Mouse (Mus musculus) kidney, adult 9 months (tissue): ENCODE results near the gene Zcchc2.

Source experiments
- DNase-seq: peaks from one replicate; pipeline ENCODE4 v3.0.0; 2022

Zcchc2 gene

DNA sequence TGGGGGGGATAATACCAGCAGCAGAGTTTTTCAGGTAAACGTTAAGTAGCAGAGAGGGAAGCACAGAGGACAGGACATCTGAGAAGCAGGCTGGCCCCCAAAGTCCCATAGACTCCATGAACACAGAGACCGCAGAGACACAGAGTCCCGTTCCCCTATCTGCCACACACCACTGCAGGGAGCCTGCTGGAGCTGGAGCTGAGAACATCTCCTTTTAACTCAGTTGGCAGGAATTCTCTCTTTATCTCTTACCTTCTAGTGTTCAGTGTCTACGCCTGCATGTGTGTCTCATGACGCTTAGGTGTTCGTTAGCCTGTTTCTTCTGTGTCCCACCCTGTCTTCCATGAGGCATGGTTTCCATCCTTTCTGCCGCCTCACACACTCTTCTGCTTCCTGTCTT lies 83.0 kb downstream of the Zcchc2 start:
- DNase-seq: no peak

DNA sequence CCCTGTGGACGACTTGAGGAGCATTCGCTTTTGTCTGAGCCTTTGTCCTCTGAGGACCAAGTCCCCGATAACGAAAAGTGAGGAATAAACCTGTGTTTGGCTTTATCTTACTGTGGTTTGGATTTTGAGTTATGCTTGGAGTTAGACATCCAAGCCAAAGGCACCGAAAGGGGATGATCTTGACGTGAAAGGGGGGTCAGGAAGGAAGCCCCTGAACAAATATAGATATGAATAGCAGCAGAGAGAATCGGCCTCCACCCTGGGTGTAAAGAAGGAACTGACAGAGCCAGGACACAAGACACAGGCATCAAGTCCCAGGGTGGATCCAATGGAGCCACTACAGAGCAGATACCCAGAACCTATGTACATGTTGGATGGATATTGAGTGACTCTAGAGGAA lies 83.9 kb downstream of the Zcchc2 start:
- peak; percentile 34 for DNase-seq

DNA sequence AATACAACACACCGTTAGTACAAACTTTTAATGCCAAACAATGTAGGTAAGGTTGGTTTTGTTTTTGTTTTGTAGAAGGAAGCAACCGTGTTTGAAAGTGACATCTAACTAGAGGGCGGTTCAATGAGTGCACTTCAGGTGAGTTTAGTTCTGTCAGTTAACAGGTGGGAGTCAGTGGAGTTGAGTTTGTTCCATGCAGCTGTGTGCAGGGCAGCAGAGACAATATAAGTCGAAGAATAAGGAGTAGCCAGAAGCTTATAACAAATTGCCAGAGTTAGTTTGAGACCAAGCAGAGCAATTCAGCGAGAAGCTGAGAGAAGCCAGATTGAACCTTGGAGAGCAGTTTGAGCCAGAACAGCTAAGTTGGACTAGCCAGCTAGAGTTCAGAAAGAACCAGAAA lies 84.5 kb downstream of the Zcchc2 start:
- no peak for DNase-seq

DNA sequence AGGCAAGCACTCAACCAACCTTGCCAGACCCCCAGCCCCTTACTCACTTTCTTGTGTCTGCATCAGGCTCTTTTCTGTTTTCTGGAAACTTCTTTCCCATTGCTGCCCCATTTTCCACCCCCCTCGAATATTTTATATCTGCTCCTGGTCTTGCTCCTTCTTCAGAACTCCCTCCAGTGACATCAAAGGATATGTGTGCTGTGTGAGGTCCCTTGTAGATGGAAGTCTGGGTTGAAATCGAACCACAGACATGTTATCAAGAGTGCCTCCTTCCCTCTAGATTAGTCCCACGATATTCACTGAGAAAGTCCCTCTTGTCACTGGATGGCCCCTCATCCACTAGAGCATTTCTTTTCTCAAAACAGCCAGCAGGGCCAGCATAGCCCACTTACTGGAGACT lies 86.4 kb downstream of the Zcchc2 start:
- no peak for DNase-seq

DNA sequence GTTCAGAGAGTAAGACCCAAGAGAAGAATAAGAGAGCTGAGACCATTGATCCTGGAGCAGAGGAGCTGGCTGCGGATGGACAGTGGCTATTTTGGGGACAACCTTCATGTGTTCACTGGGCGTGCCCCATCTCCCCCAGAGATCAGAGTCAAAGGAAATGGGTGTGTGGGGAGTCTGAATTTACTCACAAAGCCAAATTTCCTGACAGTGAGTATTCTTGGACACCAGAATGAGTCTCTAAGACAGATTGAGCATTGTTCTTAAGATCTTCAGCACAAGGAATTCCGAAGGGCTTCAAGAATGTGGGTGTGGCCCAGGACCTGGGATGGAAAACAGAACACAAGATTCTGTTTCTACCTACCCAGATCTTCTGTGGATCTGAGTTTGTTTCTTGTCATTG lies 87.0 kb downstream of the Zcchc2 start:
- peak; percentile 66 for DNase-seq
